ENCODE assay signal across 25 mouse cellular contexts in genomic region chr14:56390247-56390646, GRCm38 (mm10). TPM values are rescaled to one million over a fixed set of nuclear protein-coding genes. Genes with fewer than 3 reads are reported as not detected.
DNase-seq lines count a peak whose midpoint lies in the region; ATAC-seq and TF ChIP-seq lines count a peak whose summit lies in the region.
"Had no signal": no experiment of that assay in that cellular context is flagged by ENCODE, and none has a peak within 500 bp of the region (broad histone marks: within the 10 kb centered on the region; RNA-seq: fewer than 3 reads in every experiment).

No protein-coding gene starts in this region.

- no peak overlapping the region for H3K4me2 ChIP-seq in forebrain, embryonic 14.5 days (ENCODE audit: low read length)
- no peak overlapping the region for H3K4me2 ChIP-seq in forebrain, postnatal 0 days (ENCODE audit: low read depth)
- H3K4me2 ChIP-seq: embryonic facial prominence, embryonic 15.5 days; heart, embryonic 12.5 days; hindbrain, embryonic 14.5 days; liver, embryonic 11.5 days had no signal

- no peak overlapping the region for H3K9ac ChIP-seq in forebrain, embryonic 14.5 days (ENCODE audit: low read length)
- H3K9ac ChIP-seq in forebrain, postnatal 0 days: no peak overlapping the region
- H3K9ac ChIP-seq: embryonic facial prominence, embryonic 15.5 days; heart, embryonic 12.5 days; hindbrain, embryonic 14.5 days had no signal

- no peak for TF ChIP-seq CTCF in forebrain, postnatal 0 days (IDR thresholded peaks at IDR 0.05; ENCODE audit: low read depth)
- no peak for TF ChIP-seq CTCF in layer of hippocampus, adult 2 months (conservative IDR thresholded peaks at IDR 0.05)

- 51% methylated on average over 3 of the region's 3 CpGs for WGBS in forebrain, embryonic 14.5 days
- 31% methylated on average over 3 of the region's 3 CpGs for WGBS in forebrain, postnatal 0 days

- H3K4me3 ChIP-seq in forebrain, embryonic 14.5 days (ENCODE audit: low read depth, low read length): no peak overlapping the region
- no peak overlapping the region for H3K4me3 ChIP-seq in forebrain, postnatal 0 days (ENCODE audit: low read depth, low read length)
- no peak overlapping the region for H3K4me3 ChIP-seq in layer of hippocampus, adult 2 months
- H3K4me3 ChIP-seq: embryonic facial prominence, embryonic 15.5 days; heart, embryonic 12.5 days had no signal

- no peak overlapping the region for H3K27ac ChIP-seq in forebrain, embryonic 14.5 days (ENCODE audit: low read depth, low read length)
- no peak overlapping the region for H3K27ac ChIP-seq in forebrain, postnatal 0 days (ENCODE audit: low read depth, low read length)
- H3K27ac ChIP-seq in layer of hippocampus, adult 2 months: no peak overlapping the region
- H3K27ac ChIP-seq: embryonic facial prominence, embryonic 15.5 days; hindbrain, embryonic 14.5 days had no signal

- DNase-seq in cerebellum, adult 9-11 months: peak; percentile 15
- no peak for DNase-seq in cerebellum, adult 11-12 months
- peak; percentile 58 for DNase-seq in forebrain, embryonic 14.5 days (ENCODE audit: low spot score)
- no peak for DNase-seq in forebrain, postnatal 0 days
- DNase-seq in lung, postnatal 36 days: peak; percentile 7
- DNase-seq in lung, postnatal 14 days: no peak
- peak; percentile 84 for DNase-seq in retina, embryonic 14.5 days (ENCODE audit: low spot score)
- DNase-seq in layer of hippocampus, adult 2 months (ENCODE audit: low spot score in 2 of 2): no peak
- DNase-seq: adrenal gland, adult 8-10 months; cerebellum, adult 11 months; heart, postnatal 14 days; kidney, postnatal 4 days; lung, adult 18-20 months; spleen, adult 18-20 months; thymus, adult 18-20 months had no signal

- peak; percentile 68; the same call in 1 of the 2 replicates for ATAC-seq in forebrain, embryonic 14.5 days
- no peak for ATAC-seq in forebrain, postnatal 0 days
- ATAC-seq: intestine, embryonic 16.5 days; Patski had no signal

- no peaks in the 10 kb centered on the region for H3K9me3 ChIP-seq in forebrain, embryonic 14.5 days (replicated peaks; ENCODE audit: control insufficient read depth, low read length)
- no peaks in the 10 kb centered on the region for H3K9me3 ChIP-seq in forebrain, postnatal 0 days (ENCODE audit: low read length)
- H3K9me3 ChIP-seq: embryonic facial prominence, embryonic 15.5 days; heart, embryonic 12.5 days had no signal

- no peaks in the 10 kb centered on the region for H3K27me3 ChIP-seq in forebrain, embryonic 14.5 days (replicated peaks; ENCODE audit: control insufficient read depth, insufficient read depth, low read length)
- no peaks in the 10 kb centered on the region for H3K27me3 ChIP-seq in forebrain, postnatal 0 days (ENCODE audit: insufficient read depth, low read length)
- H3K27me3 ChIP-seq: embryonic facial prominence, embryonic 15.5 days; heart, embryonic 12.5 days had no signal

- no peaks in the 10 kb centered on the region for H3K36me3 ChIP-seq in forebrain, embryonic 14.5 days (ENCODE audit: control insufficient read depth, insufficient read depth, low read length)
- H3K36me3 ChIP-seq in forebrain, postnatal 0 days (ENCODE audit: insufficient read depth): no peaks in the 10 kb centered on the region
- H3K36me3 ChIP-seq: embryonic facial prominence, embryonic 15.5 days; heart, embryonic 12.5 days had no signal

- peaks cover 2% of the 10 kb centered on the region; the same call in 1 of the 2 replicates for H3K4me1 ChIP-seq in forebrain, embryonic 14.5 days (ENCODE audit: control insufficient read depth, insufficient read depth, low read length)
- H3K4me1 ChIP-seq in forebrain, postnatal 0 days (ENCODE audit: insufficient read depth): no peaks in the 10 kb centered on the region
- H3K4me1 ChIP-seq: embryonic facial prominence, embryonic 15.5 days had no signal

RNA-seq across cellular contexts. Expression of gene Rnf17, which starts 12.1 kb away (rescaled TPM):
- 1.4 and 1.5 TPM in 2 replicates for polyA plus RNA-seq in forebrain, embryonic 14.5 days (2014; fragmentation: Nextera tagmentation; extraction: Ambion mirVana)
- 0.54 and 3.4 TPM in 2 replicates for total RNA-seq in forebrain, postnatal 0 days (2014; rRNA removed)
- polyA plus RNA-seq in forebrain, postnatal 0 days (2015; fragmentation: Nextera tagmentation; extraction: Ambion mirVana): 0.53 and 0.97 TPM in 2 replicates
- total RNA-seq in layer of hippocampus, adult 2 months (2021): under 1 TPM; 0.51 to 0.79 TPM
- polyA plus RNA-seq: Patski had no signal

RNA-seq across cellular contexts. Expression of gene Atp12a, which starts 25.4 kb away (rescaled TPM):
- 0.14 and 0.26 TPM in 2 replicates for polyA plus RNA-seq in forebrain, embryonic 14.5 days (2014; fragmentation: Nextera tagmentation; extraction: Ambion mirVana)
- 0.08 and 0.86 TPM in 2 replicates for total RNA-seq in forebrain, postnatal 0 days (2014; rRNA removed)
- polyA plus RNA-seq in forebrain, postnatal 0 days (2015; fragmentation: Nextera tagmentation; extraction: Ambion mirVana): 0.05 and 0.38 TPM in 2 replicates
- not detected for total RNA-seq in layer of hippocampus, adult 2 months (2021)
- total RNA-seq: gastrocnemius, adult 18-20 months; gastrocnemius, postnatal 4 days; heart, postnatal 14 days; layer of hippocampus, postnatal 14 days had no signal
- polyA plus RNA-seq: heart, embryonic 12.5 days; neural tube, embryonic 11.5 days; Patski had no signal

Comparison
In these comparisons a context has a peak if more than half of its experiments do, and no peak if none do; other contexts are left out.
1. DNase-seq: peak in cerebellum, adult 9-11 months (single experiment), forebrain, embryonic 14.5 days (single experiment), lung, postnatal 36 days (single experiment) and retina, embryonic 14.5 days (single experiment); none in cerebellum, adult 11-12 months (single experiment), forebrain, postnatal 0 days (single experiment), lung, postnatal 14 days (single experiment) and layer of hippocampus, adult 2 months (0 of 2).